9 mouse cellular contexts compared by ENCODE assay signal in the genomic region with DNA sequence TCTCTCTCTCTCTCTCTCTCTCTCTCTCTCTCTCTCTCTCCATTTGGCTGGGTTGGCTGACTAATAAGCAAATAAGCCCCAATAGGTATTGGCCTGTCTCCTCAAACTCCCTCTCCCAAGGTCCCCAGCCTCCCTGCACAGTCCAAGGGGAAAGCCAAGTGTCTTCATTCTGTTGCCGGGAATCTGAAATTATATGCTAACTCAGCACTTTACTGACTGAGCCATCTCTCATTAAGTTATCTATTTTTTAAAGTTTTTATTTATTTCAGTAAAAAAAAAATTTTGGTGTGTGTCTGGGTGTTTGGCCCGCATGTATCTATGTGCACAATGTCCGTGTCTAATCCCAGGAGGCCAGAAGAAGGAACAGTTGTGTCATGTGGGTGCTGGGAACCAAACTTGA. TPM values are rescaled to one million over a fixed set of nuclear protein-coding genes. Genes with fewer than 3 reads are reported as not detected.
A peak's percentile ranks its signal among the peaks of the same experiment; 100 is the strongest.
DNase-seq lines count a peak whose midpoint lies in the region; ATAC-seq and TF ChIP-seq lines count a peak whose summit lies in the region.
"Had no signal": no experiment of that assay in that cellular context is flagged by ENCODE, and none has a peak within 500 bp of the region (broad histone marks: within the 10 kb centered on the region; RNA-seq: fewer than 3 reads in every experiment).

No protein-coding gene starts in this region.

- no peak for DNase-seq in kidney, adult 18-20 months
- no peak for DNase-seq in intestine, embryonic 14.5 days (ENCODE audit: low spot score)
- no peak for DNase-seq in adrenal gland, adult 18-20 months (ENCODE audit: low spot score in 2 of 2)
- no peak for DNase-seq in testis, postnatal 14 days (ENCODE audit: low spot score)
- no peak for DNase-seq in cerebellum, adult 8-10 months

- peak overlapping the region; percentile 28; the same call in 1 of the 2 replicates for H3K9ac ChIP-seq in kidney, embryonic 16.5 days (replicated peaks; ENCODE audit: low read length)
- no peak overlapping the region for H3K9ac ChIP-seq in embryonic facial prominence, embryonic 13.5 days
- no peak overlapping the region for H3K9ac ChIP-seq in intestine, embryonic 14.5 days (ENCODE audit: low read length)

- H3K4me3 ChIP-seq in kidney, embryonic 16.5 days (ENCODE audit: low read length): peak overlapping the region; percentile 69; the same call in 1 of the 2 replicates
- peak overlapping the region; percentile 64 for H3K4me3 ChIP-seq in embryonic facial prominence, embryonic 13.5 days
- H3K4me3 ChIP-seq in intestine, embryonic 14.5 days (ENCODE audit: low read depth, low read length): 0 out of 2 replicates have a peak overlapping the region, but pooled peaks have one; percentile 63
- peak overlapping the region; percentile 55 for H3K4me3 ChIP-seq in myocyte

- H3K4me1 ChIP-seq in kidney, embryonic 16.5 days (ENCODE audit: insufficient read depth, low read length): peaks cover 49% of the 10 kb centered on the region
- H3K4me1 ChIP-seq in embryonic facial prominence, embryonic 13.5 days: peaks cover 49% of the 10 kb centered on the region
- peaks cover 29% of the 10 kb centered on the region for H3K4me1 ChIP-seq in intestine, embryonic 14.5 days (replicated peaks; ENCODE audit: control insufficient read depth, insufficient read depth, low read length)

- no peaks in the 10 kb centered on the region for H3K9me3 ChIP-seq in kidney, embryonic 16.5 days (ENCODE audit: low read length)
- H3K9me3 ChIP-seq in embryonic facial prominence, embryonic 13.5 days: no peaks in the 10 kb centered on the region
- H3K9me3 ChIP-seq in intestine, embryonic 14.5 days (ENCODE audit: control insufficient read depth, low read length): no peaks in the 10 kb centered on the region

- H3K27me3 ChIP-seq in kidney, embryonic 16.5 days (ENCODE audit: insufficient read depth, low read length): no peaks in the 10 kb centered on the region
- H3K27me3 ChIP-seq in embryonic facial prominence, embryonic 13.5 days: no peaks in the 10 kb centered on the region
- no peaks in the 10 kb centered on the region for H3K27me3 ChIP-seq in intestine, embryonic 14.5 days (replicated peaks; ENCODE audit: control insufficient read depth, insufficient read depth, low read length)
- H3K27me3 ChIP-seq in myocyte (ENCODE audit: control insufficient read depth, insufficient read depth, insufficient read length): no peaks in the 10 kb centered on the region

- peak overlapping the region; percentile 61; the same call in 1 of the 2 replicates for H3K4me2 ChIP-seq in kidney, embryonic 16.5 days (replicated peaks; ENCODE audit: low read depth, low read length)
- peak overlapping the region; percentile 65 for H3K4me2 ChIP-seq in embryonic facial prominence, embryonic 13.5 days
- peak overlapping the region; percentile 66 for H3K4me2 ChIP-seq in intestine, embryonic 14.5 days (ENCODE audit: low read length)
- peak overlapping the region; percentile 87 for H3K4me2 ChIP-seq in myocyte (ENCODE audit: low read depth)

- 80% methylated on average over 3 of the region's 3 CpGs for WGBS in kidney, embryonic 16.5 days
- 81% methylated on average over 3 of the region's 3 CpGs for WGBS in embryonic facial prominence, embryonic 13.5 days
- 84% methylated on average over 3 of the region's 3 CpGs for WGBS in intestine, embryonic 14.5 days

- ATAC-seq in kidney, embryonic 16.5 days (ENCODE audit: low FRiP score, low TSS enrichment): no peak
- no peak for ATAC-seq in embryonic facial prominence, embryonic 13.5 days (ENCODE audit: insufficient number of reproducible peaks, insufficient read depth, low FRiP score, low TSS enrichment, low read depth)
- ATAC-seq in intestine, embryonic 14.5 days (replicated peaks; ENCODE audit: low FRiP score, low TSS enrichment, low read depth): no peak

- TF ChIP-seq POLR2A in myocyte (IDR thresholded peaks at IDR 0.05; ENCODE audit: insufficient read length, low read depth): no peak

- H3K27ac ChIP-seq in kidney, embryonic 16.5 days (ENCODE audit: low read length): 0 out of 2 replicates have a peak overlapping the region, but pooled peaks have one; percentile 12
- H3K27ac ChIP-seq in embryonic facial prominence, embryonic 13.5 days: no peak overlapping the region
- no peak overlapping the region for H3K27ac ChIP-seq in intestine, embryonic 14.5 days (ENCODE audit: low read depth)

- no peak overlapping the region for H3ac ChIP-seq in myocyte (ENCODE audit: control insufficient read depth, insufficient read length)

- no peaks in the 10 kb centered on the region for H3K79me2 ChIP-seq in myocyte (ENCODE audit: control insufficient read depth, insufficient read depth)

- 0 out of 2 replicates have a peak, but pooled peaks cover under 1% of the 10 kb centered on the region for H3K36me3 ChIP-seq in kidney, embryonic 16.5 days (ENCODE audit: insufficient read depth, low read length)
- H3K36me3 ChIP-seq in embryonic facial prominence, embryonic 13.5 days: peaks cover 5% of the 10 kb centered on the region; the same call in 1 of the 2 replicates
- peaks cover 3% of the 10 kb centered on the region; the same call in 1 of the 2 replicates for H3K36me3 ChIP-seq in intestine, embryonic 14.5 days (ENCODE audit: control insufficient read depth, insufficient read depth, low read length)
- no peaks in the 10 kb centered on the region for H3K36me3 ChIP-seq in myocyte (ENCODE audit: control insufficient read depth, insufficient read depth)

TF ChIP-seq in myocyte, 11 proteins besides CTCF, POLR2A, EP300 and RAD21:
- no peak for TF ChIP-seq MYOD1 (IDR thresholded peaks at IDR 0.05; ENCODE audit: control insufficient read depth in 1 of 3, insufficient read length in 2 of 3, low read depth in 2 of 3)
- no peak for TF ChIP-seq TCF12 (IDR thresholded peaks at IDR 0.05; ENCODE audit: insufficient read depth, poor library complexity, severe bottlenecking)
- no peak for TF ChIP-seq REST (IDR thresholded peaks at IDR 0.05; ENCODE audit: insufficient read depth, insufficient read length)
- TF ChIP-seq MYOG (IDR thresholded peaks at IDR 0.05; ENCODE audit: control insufficient read depth in 1 of 3, insufficient read depth in 1 of 3, insufficient read length in 2 of 3, low read depth in 2 of 3): no peak
- no peak for TF ChIP-seq MAX (IDR thresholded peaks at IDR 0.05; ENCODE audit: low read depth)
- TF ChIP-seq POLR2AphosphoS2 (IDR thresholded peaks at IDR 0.05; ENCODE audit: insufficient read length, low read depth): no peak
- no peak for TF ChIP-seq USF1 (IDR thresholded peaks at IDR 0.05; ENCODE audit: low read depth)
- no peak for TF ChIP-seq CEBPB (IDR thresholded peaks at IDR 0.05; ENCODE audit: insufficient read depth, poor library complexity, severe bottlenecking)
- TF ChIP-seq E2F4 (IDR thresholded peaks at IDR 0.05; ENCODE audit: insufficient read depth): no peak
- TF ChIP-seq SRF (IDR thresholded peaks at IDR 0.05; ENCODE audit: control insufficient read depth, insufficient read length, low read depth): no peak
- TF ChIP-seq TCF3 (IDR thresholded peaks at IDR 0.05; ENCODE audit: insufficient read length, low read depth): no peak

RNA-seq across cellular contexts. Expression of gene Twf2, which starts 1.0 kb away (rescaled TPM):
- 72.7 and 75.5 TPM in 2 replicates for polyA plus RNA-seq in kidney, embryonic 16.5 days (2015; fragmentation: Nextera tagmentation; extraction: Ambion mirVana)
- polyA plus RNA-seq in embryonic facial prominence, embryonic 13.5 days (2015; fragmentation: Nextera tagmentation; extraction: Ambion mirVana): 60.5 and 65.9 TPM in 2 replicates
- 56.4 and 59.5 TPM in 2 replicates for polyA plus RNA-seq in intestine, embryonic 14.5 days (2014; fragmentation: Nextera tagmentation; extraction: Ambion mirVana)
- polyA plus RNA-seq in myocyte (2012; fragmentation: generic; extraction: Trizol): 103 TPM
- 10 to 100 TPM; 41.1 to 78.7 TPM for total RNA-seq in adrenal gland, adult 18-20 months (2021)

RNA-seq across cellular contexts. Expression of gene Ppm1m, which starts 2.3 kb away (rescaled TPM):
- polyA plus RNA-seq in kidney, embryonic 16.5 days (2015; fragmentation: Nextera tagmentation; extraction: Ambion mirVana): 56.8 and 58.8 TPM in 2 replicates
- 49.3 and 49.5 TPM in 2 replicates for polyA plus RNA-seq in embryonic facial prominence, embryonic 13.5 days (2015; fragmentation: Nextera tagmentation; extraction: Ambion mirVana)
- 31.2 and 33.6 TPM in 2 replicates for polyA plus RNA-seq in intestine, embryonic 14.5 days (2014; fragmentation: Nextera tagmentation; extraction: Ambion mirVana)
- polyA plus RNA-seq in myocyte (2012; fragmentation: generic; extraction: Trizol): 20.2 TPM
- total RNA-seq in adrenal gland, adult 18-20 months (2021): 100 to 1,000 TPM; 105 to 110 TPM

RNA-seq across cellular contexts. Expression of gene Tlr9, which starts 20.5 kb away (rescaled TPM):
- polyA plus RNA-seq in kidney, embryonic 16.5 days (2015; fragmentation: Nextera tagmentation; extraction: Ambion mirVana): 0.07 TPM in 1 of 2 replicates, not detected in the other
- polyA plus RNA-seq in embryonic facial prominence, embryonic 13.5 days (2015; fragmentation: Nextera tagmentation; extraction: Ambion mirVana): not detected in 2 replicates
- polyA plus RNA-seq in intestine, embryonic 14.5 days (2014; fragmentation: Nextera tagmentation; extraction: Ambion mirVana): 0.08 TPM in 1 of 2 replicates, not detected in the other
- polyA plus RNA-seq in myocyte (2012; fragmentation: generic; extraction: Trizol): not detected
- under 1 TPM; 0.63 to 0.83 TPM for total RNA-seq in adrenal gland, adult 18-20 months (2021)
- polyA plus RNA-seq: lung, embryonic 16.5 days had no signal

RNA-seq across cellular contexts. Expression of gene Wdr82, which starts 31.2 kb away (rescaled TPM):
- 20.7 and 20.8 TPM in 2 replicates for polyA plus RNA-seq in kidney, embryonic 16.5 days (2015; fragmentation: Nextera tagmentation; extraction: Ambion mirVana)
- 28.4 and 30.3 TPM in 2 replicates for polyA plus RNA-seq in embryonic facial prominence, embryonic 13.5 days (2015; fragmentation: Nextera tagmentation; extraction: Ambion mirVana)
- 22.9 and 23.8 TPM in 2 replicates for polyA plus RNA-seq in intestine, embryonic 14.5 days (2014; fragmentation: Nextera tagmentation; extraction: Ambion mirVana)
- 29.5 TPM for polyA plus RNA-seq in myocyte (2012; fragmentation: generic; extraction: Trizol)
- total RNA-seq in adrenal gland, adult 18-20 months (2021): 10 to 100 TPM; 73.7 to 81.6 TPM

RNA-seq across cellular contexts. Expression of gene Glyctk, which starts 44.0 kb away (rescaled TPM):
- 14.7 and 17.1 TPM in 2 replicates for polyA plus RNA-seq in kidney, embryonic 16.5 days (2015; fragmentation: Nextera tagmentation; extraction: Ambion mirVana)
- 4.3 and 4.6 TPM in 2 replicates for polyA plus RNA-seq in embryonic facial prominence, embryonic 13.5 days (2015; fragmentation: Nextera tagmentation; extraction: Ambion mirVana)
- 1.7 TPM in 2 replicates for polyA plus RNA-seq in intestine, embryonic 14.5 days (2014; fragmentation: Nextera tagmentation; extraction: Ambion mirVana)
- polyA plus RNA-seq in myocyte (2012; fragmentation: generic; extraction: Trizol): 1.1 TPM
- total RNA-seq in adrenal gland, adult 18-20 months (2021): 1 to 10 TPM; 1.9 to 2.7 TPM
